Mouse (Mus musculus) testis, adult 2 months (tissue): ENCODE data around the gene Adgre1. TPM values are rescaled to one million over a fixed set of nuclear protein-coding genes. Genes with fewer than 3 reads are reported as not detected.

Experiments used
- H3K27ac ChIP-seq: fragments of 200-500 bp; 2 replicates; pipeline ENCODE4 v1.5.1; 2012; ENCODE audit warnings: low read depth, low read length; ENCODE audit not compliant: control insufficient read depth, insufficient read depth
- H3K27me3 ChIP-seq: fragments of 200-500 bp; 2 replicates; pipeline ENCODE4 v1.6.1; 2012; ENCODE audit warnings: mild to moderate bottlenecking, low read length, moderate library complexity; ENCODE audit not compliant: control insufficient read depth, insufficient read depth
- H3K36me3 ChIP-seq: fragments of 200-500 bp; 2 replicates; pipeline ENCODE4 v1.6.1; 2012; ENCODE audit warnings: mild to moderate bottlenecking, low read length; ENCODE audit not compliant: control insufficient read depth, insufficient read depth
- H3K4me1 ChIP-seq: fragments of 200-500 bp; 2 replicates; pipeline ENCODE4 v1.6.1; 2012; ENCODE audit warnings: low read length; ENCODE audit not compliant: control insufficient read depth, insufficient read depth
- H3K4me3 ChIP-seq: fragments of 200-500 bp; 2 replicates; pipeline ENCODE4 v1.5.1; 2012; ENCODE audit warnings: low read depth, mild to moderate bottlenecking, low read length, moderate library complexity, mixed read lengths; ENCODE audit not compliant: control insufficient read depth
- CTCF ChIP-seq: fragments of 200-500 bp; IDR thresholded peaks from 2 replicates; pipeline ENCODE4 v1.5.1; 2012; ENCODE audit warnings: low read depth, mild to moderate bottlenecking, inconsistent platforms, low read length, moderate library complexity; ENCODE audit not compliant: control insufficient read depth, insufficient read depth, insufficient replicate concordance
- POLR2A ChIP-seq: fragments of 200-500 bp; IDR thresholded peaks from 2 replicates; pipeline ENCODE4 v1.6.1; 2012; ENCODE audit warnings: low read depth, mild to moderate bottlenecking, inconsistent platforms, low read length, moderate library complexity; ENCODE audit not compliant: control insufficient read depth
- polyA plus RNA-seq: library from polyadenylated mRNA; depleted of rRNA; stranded (reverse); fragments of >200 nt; gene quantifications from 2 replicates; pipeline ENCODE4 v1.2.3, GENCODE M21; 2012; rRNA removed

Gene Adgre1
- polyA plus RNA-seq, 1 experiment, result 1.9 TPM

- Histone ChIP-seq H3K4me3 (no peak overlapping the region), H3K36me3 (no peaks in the 10 kb centered on the region), H3K27me3 (no peaks in the 10 kb centered on the region), H3K4me1 (no peaks in the 10 kb centered on the region), H3K27ac (no peak overlapping the region)
- no peak for TF ChIP-seq POLR2A
- no peak for TF ChIP-seq CTCF
Observed at GRCm38 (mm10) chr17:57347781-57348180, 10.7 kb upstream of the Adgre1 start.

GRCm38 (mm10) chr17:57349067-57349466 is 9.4 kb upstream of the Adgre1 start:
- Histone ChIP-seq H3K27me3 (no peaks in the 10 kb centered on the region), H3K36me3 (no peaks in the 10 kb centered on the region), H3K27ac (no peak overlapping the region), H3K4me3 (no peak overlapping the region), H3K4me1 (no peaks in the 10 kb centered on the region)
- no peak for TF ChIP-seq POLR2A
- no peak for TF ChIP-seq CTCF

- H3K27me3 ChIP-seq, result no peaks in the 10 kb centered on the region
- H3K4me1 ChIP-seq, result no peaks in the 10 kb centered on the region
- no peak for TF ChIP-seq POLR2A
- no peak for TF ChIP-seq CTCF
- H3K27ac ChIP-seq, result no peak overlapping the region
- no peak overlapping the region for H3K4me3 ChIP-seq
- H3K36me3 ChIP-seq, result no peaks in the 10 kb centered on the region
Observed at GRCm38 (mm10) chr17:57350212-57350611, 8.3 kb upstream of the Adgre1 start.

- Histone ChIP-seq H3K36me3 (no peaks in the 10 kb centered on the region), H3K27me3 (no peaks in the 10 kb centered on the region), H3K4me1 (no peaks in the 10 kb centered on the region), H3K27ac (no peak overlapping the region), H3K4me3 (no peak overlapping the region)
- TF ChIP-seq CTCF (no peak), POLR2A (no peak)
Observed at GRCm38 (mm10) chr17:57351107-57351506, 7.4 kb upstream of the Adgre1 start.

- Histone ChIP-seq H3K4me1 (no peaks in the 10 kb centered on the region), H3K27ac (no peak overlapping the region), H3K4me3 (no peak overlapping the region), H3K27me3 (no peaks in the 10 kb centered on the region), H3K36me3 (no peaks in the 10 kb centered on the region)
- TF ChIP-seq CTCF (no peak), POLR2A (no peak)
Observed at GRCm38 (mm10) chr17:57359485-57360241, 1.2 kb downstream of the Adgre1 start.

Other genes with a start within 250 kb of the Adgre1 start
- not detected in 2 replicates for gene Cd70, start 208.9 kb upstream of the Adgre1 start, polyA plus RNA-seq
- gene Tnfsf14, start 164.5 kb upstream of the Adgre1 start, polyA plus RNA-seq, result not detected in 2 replicates
- gene C3, start 130.6 kb upstream of the Adgre1 start, polyA plus RNA-seq, result 6.3 and 12.4 TPM in 2 replicates
- 34.1 and 37.3 TPM in 2 replicates for gene Gpr108, start 110.2 kb upstream of the Adgre1 start, polyA plus RNA-seq
- gene Trip10, start 109.2 kb upstream of the Adgre1 start, polyA plus RNA-seq, result 4.5 and 5.6 TPM in 2 replicates
- 7.4 and 8.4 TPM in 2 replicates for gene Vav1, start 79.6 kb upstream of the Adgre1 start, polyA plus RNA-seq
- not detected in 2 replicates for gene Vmn2r120, start 186.8 kb downstream of the Adgre1 start, polyA plus RNA-seq